Mouse (Mus musculus) thymus, postnatal 36 days (tissue): ENCODE measurements around the gene Ush2a.

Experiments
- DNase-seq, 2 experiments: peaks; one replicate each; pipeline ENCODE4 v3.0.0; 2022; ENCODE audit warnings: mixed read lengths in 2 of 2

Gene Ush2a

GRCm38 (mm10) chr1:188777556-188778161 is 515.8 kb downstream of the Ush2a start:
- no peak for DNase-seq

DNA sequence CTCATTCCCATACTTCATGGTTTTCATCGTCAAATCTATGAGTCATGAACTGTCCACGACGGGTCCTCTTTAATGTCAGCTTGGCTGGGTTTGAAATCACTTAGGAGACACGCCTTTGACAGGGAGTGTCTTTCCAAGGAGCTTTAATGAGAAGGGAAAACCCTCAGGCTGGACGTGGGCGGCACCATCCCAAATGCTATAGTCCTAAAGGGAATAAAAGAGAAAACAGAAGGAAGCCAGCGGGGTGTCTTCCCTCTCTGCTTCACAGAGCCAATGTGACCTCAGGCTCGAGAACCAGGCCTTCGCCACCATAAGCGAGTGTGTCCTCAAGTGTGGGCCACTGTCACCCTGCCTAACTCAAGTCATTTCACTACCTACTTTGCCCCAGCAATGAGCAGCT is 523.2 kb downstream of the Ush2a start:
- no peak for DNase-seq

DNA sequence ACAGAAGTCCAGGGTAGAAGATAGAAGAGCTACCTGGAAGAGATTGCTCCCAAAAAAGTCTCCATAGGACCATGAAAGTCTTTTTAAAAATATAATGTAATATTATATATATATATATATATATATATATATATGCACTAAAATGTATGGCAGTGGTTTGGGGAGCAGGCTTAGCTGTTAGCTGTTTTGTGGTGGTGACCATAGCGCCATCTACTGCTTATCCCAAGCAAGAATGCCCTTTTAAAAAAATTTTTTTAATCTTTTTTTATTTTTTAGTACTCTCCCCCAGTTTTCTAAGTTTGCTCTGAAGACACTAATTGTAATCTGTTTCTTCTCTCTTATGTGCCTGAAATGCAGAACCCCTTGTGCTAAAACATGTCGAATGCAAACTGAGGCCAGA is 543.2 kb downstream of the Ush2a start:
- no peak for DNase-seq

DNA sequence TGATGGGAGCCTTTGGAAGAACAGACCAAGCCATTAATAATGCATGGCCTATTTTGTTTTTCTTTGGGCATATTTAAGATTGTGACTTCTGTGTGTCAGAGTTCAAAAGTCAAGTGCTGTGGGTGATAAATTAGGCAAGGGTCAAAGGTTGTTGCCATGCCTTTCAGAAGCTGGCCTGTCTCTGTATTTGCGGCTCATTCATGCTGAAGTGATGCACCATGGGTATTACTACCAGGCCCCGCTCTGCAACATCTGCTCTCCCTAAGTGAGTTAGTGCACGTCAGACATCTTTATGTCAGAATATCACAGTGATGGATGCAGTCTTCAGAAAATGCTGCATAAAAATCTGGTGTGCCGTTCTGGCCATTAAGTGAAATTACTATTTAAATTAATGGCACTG is 544.0 kb downstream of the Ush2a start:
- no peak for DNase-seq

GRCm38 (mm10) chr1:188810631-188811030 is 548.8 kb downstream of the Ush2a start:
- DNase-seq, result no peak

DNA sequence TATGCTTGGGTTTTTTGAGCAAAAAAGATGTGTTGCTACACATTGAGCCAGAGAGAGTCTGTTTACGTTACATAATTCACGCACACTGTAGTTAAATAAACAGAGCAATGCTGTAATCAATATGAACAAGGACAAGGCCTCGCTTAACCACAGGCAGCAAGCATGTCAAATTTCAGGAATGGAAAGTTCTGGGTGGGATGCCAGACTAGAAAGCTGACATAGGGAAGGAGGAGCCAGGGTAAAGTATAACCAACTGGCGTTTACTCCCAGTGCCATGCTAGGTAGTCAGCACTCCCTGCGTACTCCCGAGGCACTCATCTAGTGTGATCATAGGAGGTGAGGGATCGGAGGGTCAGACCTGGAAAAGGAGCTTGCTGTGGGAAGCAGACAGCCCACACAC is 553.2 kb downstream of the Ush2a start:
- no peak for DNase-seq

DNA sequence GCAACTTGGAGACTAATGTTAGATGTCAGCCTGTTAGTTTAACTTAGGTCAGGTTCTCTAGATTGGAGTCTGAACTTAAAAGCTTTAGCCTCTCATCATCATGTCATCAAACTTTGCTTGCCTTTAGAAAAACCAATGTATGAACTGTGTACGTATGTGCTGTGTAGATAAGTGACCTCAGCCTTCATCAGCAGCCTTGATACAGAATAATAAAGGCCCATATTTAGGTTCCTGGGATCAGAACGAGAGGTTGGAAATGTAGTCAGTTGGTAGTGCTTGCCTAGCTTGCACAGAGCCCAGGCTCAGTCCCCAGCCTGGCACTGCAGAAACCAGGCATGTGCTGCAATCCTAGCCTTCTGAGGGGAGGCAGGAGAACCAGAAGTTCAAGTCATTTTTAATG is 562.4 kb downstream of the Ush2a start:
- no peak for DNase-seq

- DNase-seq, result no peak
These were observed 563.2 kb downstream of the Ush2a start for GRCm38 (mm10) chr1:188824878-188825532.

GRCm38 (mm10) chr1:188830527-188831407 is 568.9 kb downstream of the Ush2a start:
- no peak for DNase-seq

DNA sequence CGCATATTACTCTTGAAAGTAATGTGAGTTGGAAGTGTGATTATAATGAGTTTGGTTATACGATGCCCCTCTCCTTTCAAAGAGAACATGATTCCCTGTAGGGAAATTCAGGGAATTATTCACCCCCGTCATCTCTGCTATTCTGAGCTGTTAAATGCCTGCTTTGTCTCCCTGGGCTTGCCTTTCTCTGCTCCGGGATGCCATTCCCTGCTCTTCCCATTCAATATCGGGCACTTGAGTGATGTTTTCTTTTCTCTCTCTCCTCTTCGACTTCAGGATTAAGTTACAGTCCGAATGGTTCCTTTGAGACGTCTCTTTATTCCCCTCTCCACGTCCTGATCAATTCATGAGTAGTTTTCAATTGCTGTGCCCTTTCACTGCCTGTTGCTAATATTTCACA is 572.1 kb downstream of the Ush2a start:
- no peak for DNase-seq

DNA sequence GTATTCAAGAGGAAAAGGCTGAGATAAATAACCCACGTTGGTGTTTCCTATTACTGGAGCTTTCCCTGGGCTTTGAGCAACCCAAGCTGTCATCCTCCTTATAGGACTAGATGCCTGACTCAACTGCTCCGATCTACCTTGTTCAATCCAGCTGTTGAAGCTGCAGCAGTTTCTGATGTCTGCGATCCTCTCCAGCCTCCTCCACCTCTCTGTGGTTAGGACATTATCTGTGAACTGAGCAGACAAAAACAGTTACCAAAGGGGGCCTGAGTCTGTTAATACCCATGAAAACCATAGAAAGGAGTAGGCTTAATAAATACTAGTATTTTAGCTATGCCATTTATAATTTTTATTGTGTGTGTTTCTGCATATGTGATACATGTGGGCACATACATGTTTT is 572.9 kb downstream of the Ush2a start:
- DNase-seq, result no peak

GRCm38 (mm10) chr1:188837613-188838295 is 575.9 kb downstream of the Ush2a start:
- DNase-seq, result no peak

DNA sequence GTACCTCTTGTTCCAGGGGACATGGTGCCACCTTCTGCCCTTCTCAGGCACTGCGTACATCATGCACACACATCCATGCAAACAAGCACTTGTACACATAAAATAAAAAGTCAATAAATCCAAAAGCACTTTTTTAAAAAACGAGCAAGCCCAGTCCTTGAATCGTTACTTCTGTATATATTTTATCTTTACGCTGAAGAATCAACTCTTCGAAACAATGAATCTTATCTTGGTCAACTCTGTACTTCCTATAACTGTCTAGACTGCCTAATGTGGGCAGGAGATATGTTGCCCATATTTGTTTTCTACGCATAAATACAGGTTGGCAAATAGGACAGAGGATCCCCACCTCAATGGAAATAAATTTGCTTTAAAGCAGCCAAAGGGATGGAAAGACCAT is 585.4 kb downstream of the Ush2a start:
- DNase-seq, result no peak

DNA sequence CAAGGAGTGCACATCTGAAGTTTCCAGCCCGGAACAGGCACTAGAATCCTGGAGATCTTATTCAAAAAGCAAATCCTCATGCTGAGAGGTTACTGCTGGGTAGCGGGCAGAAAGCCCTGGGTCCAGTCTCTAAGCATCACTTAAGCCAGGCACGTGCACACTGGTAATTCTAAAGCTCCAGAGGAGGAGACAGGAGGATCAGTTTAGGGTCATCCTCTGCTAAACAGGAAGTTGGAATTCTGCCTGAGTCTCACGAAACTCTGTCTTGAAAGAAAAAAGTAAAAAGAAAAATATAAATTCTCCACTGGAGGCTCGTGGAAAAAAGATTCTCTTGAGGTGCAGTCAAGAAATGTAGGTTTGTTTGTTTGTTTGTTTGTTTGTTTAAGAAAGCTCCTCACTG is 591.0 kb downstream of the Ush2a start:
- no peak for DNase-seq

DNA sequence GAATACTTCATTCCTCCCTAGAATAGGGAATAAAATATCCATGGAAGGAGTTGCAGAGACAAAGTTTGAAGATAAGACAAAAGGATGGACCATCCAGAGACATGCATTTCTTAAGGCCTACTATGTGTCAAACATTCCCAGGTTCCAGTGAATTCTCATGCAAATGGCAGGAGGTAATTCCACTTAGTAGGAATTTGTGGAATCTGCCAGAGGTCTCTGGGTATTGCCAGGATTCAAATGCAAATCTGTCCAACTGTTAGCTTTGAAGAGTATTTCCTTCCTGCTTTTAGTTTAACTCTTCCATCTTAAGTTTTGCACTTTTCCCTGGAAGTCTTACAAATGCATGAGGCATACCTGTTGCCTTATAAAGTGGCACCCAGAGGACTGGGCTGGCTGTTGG is 592.4 kb downstream of the Ush2a start:
- no peak for DNase-seq

DNA sequence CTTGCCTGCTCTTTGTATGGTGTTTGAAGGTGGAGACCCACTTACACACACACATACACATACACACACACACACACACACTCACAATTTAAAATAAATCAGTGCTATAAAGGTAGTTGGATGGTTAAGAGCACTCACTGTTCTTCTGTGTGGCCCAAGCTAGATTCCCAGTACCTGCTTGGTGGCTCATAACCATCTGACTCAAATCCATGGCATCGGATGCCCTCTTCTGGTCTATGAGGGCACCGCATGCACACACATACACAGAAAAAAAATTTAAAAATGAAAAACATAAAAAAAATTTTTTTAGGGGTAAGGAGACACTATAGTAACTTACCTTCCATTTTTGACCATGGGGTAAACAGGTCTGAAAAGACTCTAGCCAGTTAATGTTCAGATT is 593.2 kb downstream of the Ush2a start:
- no peak for DNase-seq

DNA sequence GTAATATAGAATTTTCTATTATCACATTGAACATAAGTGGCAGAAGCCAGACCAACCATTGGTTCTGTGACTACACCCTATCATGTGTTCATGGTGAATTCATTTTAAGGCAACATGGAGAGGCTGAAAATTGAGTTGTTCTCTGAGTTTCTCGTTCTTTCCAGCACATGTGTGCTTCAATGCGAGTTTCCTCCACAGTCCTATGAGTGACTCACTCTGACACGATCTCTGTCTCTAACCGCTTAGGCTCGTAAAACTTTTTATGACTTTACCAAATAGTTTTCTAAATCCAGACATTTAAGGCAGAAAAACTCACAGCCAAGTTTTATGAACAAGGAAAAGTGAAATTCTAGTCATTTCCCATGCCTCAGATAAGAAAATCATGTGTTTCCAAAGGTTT is 597.9 kb downstream of the Ush2a start:
- no peak for DNase-seq

- DNase-seq, result no peak
These were observed 604.1 kb downstream of the Ush2a start for GRCm38 (mm10) chr1:188865881-188866280.

DNA sequence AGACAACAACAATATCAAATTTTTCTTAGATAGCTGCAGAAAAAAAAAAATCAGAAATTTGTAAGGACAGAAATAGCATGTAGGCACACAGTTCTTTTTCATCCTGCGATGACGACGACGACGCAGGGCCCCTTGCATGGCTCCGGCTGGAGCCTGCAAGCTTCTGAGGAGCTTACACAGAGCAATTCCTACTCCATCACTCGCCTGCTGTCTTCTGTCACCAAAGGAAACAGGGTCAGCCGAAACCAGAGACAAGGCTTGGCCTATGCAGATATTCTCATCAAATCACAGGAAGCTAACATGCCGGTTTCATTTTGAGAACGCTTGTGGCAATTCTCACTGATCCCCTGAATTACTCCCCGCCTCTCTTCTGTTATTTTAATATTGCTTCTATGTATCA is 604.7 kb downstream of the Ush2a start:
- no peak for DNase-seq

DNA sequence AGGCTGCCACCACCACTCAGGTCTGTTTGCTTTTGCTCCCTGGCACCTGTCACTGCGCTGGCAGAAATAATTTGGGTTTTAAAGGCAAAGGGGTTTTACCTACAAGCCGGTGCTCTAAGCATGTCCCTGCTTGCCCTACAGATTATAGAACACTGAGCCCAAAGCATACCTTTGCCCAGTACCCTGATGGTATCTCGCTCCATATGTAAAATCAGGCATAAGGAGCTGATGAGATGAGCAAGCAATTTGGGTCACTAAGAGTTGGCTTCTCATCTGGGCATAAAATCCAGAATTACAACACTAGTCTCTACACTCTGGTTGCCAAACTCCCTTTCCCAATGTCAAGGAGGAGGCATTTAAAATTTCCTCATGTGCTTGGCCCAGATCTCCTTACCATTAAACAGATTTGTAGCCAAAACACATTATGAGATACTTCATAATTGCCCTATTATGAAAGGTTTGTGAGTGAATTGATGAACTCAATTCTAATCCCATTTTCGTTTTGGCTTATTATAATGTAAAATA is 616.8 kb downstream of the Ush2a start:
- no peak for DNase-seq

DNA sequence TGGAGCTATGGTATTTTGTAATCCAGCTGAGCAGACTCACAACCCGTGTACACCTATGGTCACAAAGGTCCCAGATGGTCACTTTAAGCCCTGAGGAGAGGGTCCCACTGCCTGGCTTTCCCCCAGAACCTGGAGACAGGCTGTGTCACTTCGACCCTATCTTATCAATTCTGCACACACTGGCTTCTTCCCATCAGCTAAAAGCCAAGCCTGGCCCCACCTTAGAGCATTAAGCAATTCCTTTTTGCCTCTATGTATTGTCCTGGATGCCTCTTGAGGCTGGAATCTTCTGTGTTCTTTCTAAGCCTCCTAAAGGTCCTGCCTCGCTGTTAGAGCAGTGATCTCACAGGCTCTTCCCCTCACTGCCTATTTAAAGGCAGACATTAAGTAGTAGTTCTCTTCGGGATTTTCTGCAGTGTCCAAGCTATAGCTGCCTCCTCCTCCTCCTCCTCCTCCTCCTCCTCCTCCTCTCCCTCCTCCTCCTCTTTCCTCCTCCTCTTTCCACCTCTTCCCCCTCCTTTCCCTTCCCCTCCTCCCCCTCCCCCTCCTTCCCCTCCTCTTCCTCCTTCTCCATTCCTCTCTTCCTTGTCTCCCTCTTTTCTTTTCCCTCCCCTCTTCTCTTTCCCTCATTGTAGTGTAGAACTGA is 635.2 kb downstream of the Ush2a start:
- DNase-seq, result no peak

DNA sequence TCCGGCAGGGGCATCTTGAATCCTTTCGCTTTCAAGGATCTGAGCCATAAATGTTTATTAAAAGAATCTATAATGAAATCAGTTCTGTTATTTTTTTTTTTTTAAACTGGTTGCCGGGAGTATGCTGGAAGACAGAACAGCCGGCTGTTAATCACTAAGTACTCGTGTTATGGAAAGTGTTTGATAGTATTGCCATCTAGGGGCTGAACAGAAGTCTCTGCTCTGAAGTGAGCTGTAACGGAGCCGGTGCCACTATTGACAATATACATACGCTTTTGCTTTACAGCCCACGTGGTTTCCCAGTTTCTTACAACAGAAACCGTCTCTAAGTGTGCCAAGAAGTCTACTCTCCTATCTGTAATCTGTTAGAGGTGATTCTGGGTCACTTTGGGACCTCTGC is 642.3 kb downstream of the Ush2a start:
- no peak for DNase-seq

DNA sequence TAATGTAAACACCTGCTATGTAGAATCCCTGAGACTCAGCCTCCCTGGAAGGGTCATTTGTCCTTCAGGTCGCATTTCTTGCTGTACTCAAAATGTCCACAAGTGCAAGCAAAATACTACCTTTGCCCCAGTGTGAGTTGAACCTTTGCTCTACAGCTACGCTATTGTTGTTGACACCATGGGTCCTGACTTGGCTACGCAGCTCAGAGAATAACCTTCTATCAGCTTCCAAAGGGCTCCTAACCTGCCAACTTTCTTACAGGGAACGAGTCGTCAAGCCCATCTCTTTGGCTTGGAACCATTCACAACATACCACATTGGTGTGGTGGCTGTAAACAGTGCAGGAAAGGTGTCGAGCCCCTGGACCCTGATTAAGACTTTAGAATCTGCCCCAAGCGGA is 644.4 kb downstream of the Ush2a start:
- no peak for DNase-seq
